Mouse (Mus musculus) heart, postnatal 14 days (tissue): ENCODE results near the gene Myadml2. TPM values are rescaled to one million over a fixed set of nuclear protein-coding genes. Genes with fewer than 3 reads are reported as not detected.
A peak's percentile ranks its signal among the peaks of the same experiment; 100 is the strongest.
"Not testable (repeated sequence)": the region's sequence is repeated elsewhere in the genome, so short reads cannot be mapped to it uniquely, and the experiment has no call there.

Experiments
- DNase-seq, 2 experiments: peaks; one replicate each; pipeline ENCODE4 v3.0.0; 2021 to 2022
- intact Hi-C: fragments of 180-260 bp; cut with DNase I; formaldehyde crosslinking; loops from one replicate; pipeline ENCODE4 v1.15.1; 2025
- long read RNA-seq, 2 experiments: library from polyadenylated mRNA; stranded (forward); transcript quantifications; one replicate each; pipeline ENCODE4 v2.0.0; 2021
- total RNA-seq, 2 experiments: library from RNA; stranded (reverse); gene quantifications; 2 replicates each; pipeline ENCODE4 v1.2.3; 2021

Myadml2 gene
- 10 to 100 TPM; 51.4 to 58.5 TPM for total RNA-seq
- long read RNA-seq, experiment 1, partial matches to known transcripts: 0 of 74 reads
- long read RNA-seq, experiment 1, other reads (novel, unspliced or antisense): 73 of 74 reads
- long read RNA-seq, experiment 2, partial matches to known transcripts: 0 of 67 reads
- long read RNA-seq, experiment 2, other reads (novel, unspliced or antisense): 67 of 67 reads

GRCm38 (mm10) chr11:120648001-120648476, at the start of gene Myadml2:
Gene Myadml2 (minus strand): TSS chr11:120648158.
- intact Hi-C loops: no loop called here
- DNase-seq: peak; percentile 53 to 56

- intact Hi-C loops: no loop called here
- peak; percentile 52 to 69 for DNase-seq
These were observed 49.8 kb upstream of the Myadml2 start for GRCm38 (mm10) chr11:120697741-120698140.

GRCm38 (mm10) chr11:120696568-120696967, 48.6 kb upstream of the Myadml2 start:
- intact Hi-C loops: no loop called here

GRCm38 (mm10) chr11:120695641-120696040, 47.7 kb upstream of the Myadml2 start:
- intact Hi-C loops: no loop called here
- no peak for DNase-seq

More at GRCm38 (mm10) chr11:120696568-120696967, 48.6 kb upstream of the Myadml2 start:
- DNase-seq: no peak

- DNase-seq: no peak
These were observed 47.2 kb upstream of the Myadml2 start for GRCm38 (mm10) chr11:120695184-120695583.

GRCm38 (mm10) chr11:120693461-120693860, 45.5 kb upstream of the Myadml2 start:
- DNase-seq: no peak
- intact Hi-C loops: no loop called here

More at GRCm38 (mm10) chr11:120695184-120695583, 47.2 kb upstream of the Myadml2 start:
- intact Hi-C loops: no loop called here

- intact Hi-C loops: no loop called here
- peak in 1 of 2 experiments; percentile 34 for DNase-seq
These were observed 44.6 kb upstream of the Myadml2 start for GRCm38 (mm10) chr11:120692471-120693011.

- no peak for DNase-seq
- intact Hi-C loops: no loop called here
These were observed 41.4 kb upstream of the Myadml2 start for GRCm38 (mm10) chr11:120689365-120689764.

GRCm38 (mm10) chr11:120686650-120687272, 38.8 kb upstream of the Myadml2 start:
- no peak for DNase-seq
- intact Hi-C loops: no loop called here

- intact Hi-C loops: no loop called here
- no peak for DNase-seq
These were observed 36.7 kb upstream of the Myadml2 start for GRCm38 (mm10) chr11:120684660-120685059.

GRCm38 (mm10) chr11:120684086-120684485, 36.1 kb upstream of the Myadml2 start:
- intact Hi-C loops: no loop called here
- DNase-seq: no peak

GRCm38 (mm10) chr11:120683536-120683935, 35.6 kb upstream of the Myadml2 start:
- DNase-seq: no peak
- intact Hi-C loops: no loop called here

- no peak for DNase-seq
- intact Hi-C loops: no loop called here
These were observed 34.7 kb upstream of the Myadml2 start for GRCm38 (mm10) chr11:120682683-120683082.

GRCm38 (mm10) chr11:120679909-120680308, 32.0 kb upstream of the Myadml2 start:
- intact Hi-C loops: no loop called here
- DNase-seq: peak; percentile 30 to 49

- intact Hi-C loops: no loop called here
- no peak for DNase-seq
These were observed 29.0 kb upstream of the Myadml2 start for GRCm38 (mm10) chr11:120676951-120677350.

GRCm38 (mm10) chr11:120675875-120676274, 27.9 kb upstream of the Myadml2 start:
- DNase-seq: not testable (repeated sequence)
- intact Hi-C loops: loop anchor here (2.0 kb wide), 1 partner anchor 51 kb away; the partner anchor contains the start of gene Sirt7

- DNase-seq: no peak
- intact Hi-C loops: loop anchor here (2.0 kb wide), 1 partner anchor 49 kb away; the partner anchor contains the start of gene Sirt7
These were observed 25.7 kb upstream of the Myadml2 start for GRCm38 (mm10) chr11:120673594-120674122.

- peak; percentile 96 to 97 for DNase-seq
- intact Hi-C loops: no loop called here
These were observed 25.0 kb upstream of the Myadml2 start, which contains the start of gene Aspscr1 for GRCm38 (mm10) chr11:120672687-120673593. Gene Aspscr1 (plus strand): TSS chr11:120672973.

GRCm38 (mm10) chr11:120666617-120667016, 18.7 kb upstream of the Myadml2 start:
- DNase-seq: peak in 1 of 2 experiments; percentile 12
- intact Hi-C loops: no loop called here

- peak; percentile 76 to 82 for DNase-seq
- intact Hi-C loops: no loop called here
These were observed 17.4 kb upstream of the Myadml2 start for GRCm38 (mm10) chr11:120665406-120665805.
